Mouse (Mus musculus): ENCODE data around the gene Eya3.

- TF ChIP-seq GATA1 (IDR thresholded peaks at IDR 0.05; ENCODE audit: low read length) (no peak), TAL1 (IDR thresholded peaks at IDR 0.05; ENCODE audit: low read length) (no peak)
Measured at GRCm38 (mm10) chr4:132676771-132677539, 38.2 kb downstream of the Eya3 start.

All from erythroblast, embryonic 14.5 days (primary cell).